Mouse (Mus musculus) forebrain, embryonic 12.5 days (tissue): ENCODE results near the gene Smarcc1. TPM values are rescaled to one million over a fixed set of nuclear protein-coding genes. Genes with fewer than 3 reads are reported as not detected.
A peak's percentile ranks its signal among the peaks of the same experiment; 100 is the strongest.

Source experiments
- ATAC-seq: fragments of 200-750 bp; cut with Nextera tagmentation; 2 replicates; pipeline ENCODE4 v1.8.0; 2017; ENCODE audit warnings: moderate TSS enrichment; ENCODE audit not compliant: low FRiP score
- H3K27ac ChIP-seq: fragments of 300-500 bp; sonication (generic); 2 replicates; pipeline ENCODE4 v1.5.1; 2016; ENCODE audit warnings: mild to moderate bottlenecking
- H3K27me3 ChIP-seq: fragments of 300-500 bp; sonication (generic); 2 replicates; pipeline ENCODE4 v1.6.1; 2016; ENCODE audit warnings: mild to moderate bottlenecking
- H3K36me3 ChIP-seq: fragments of 300-500 bp; sonication (generic); replicated peaks from 2 replicates; pipeline ENCODE4 v1.6.1; 2016; ENCODE audit warnings: mild to moderate bottlenecking
- H3K4me1 ChIP-seq: fragments of 300-500 bp; sonication (generic); 2 replicates; pipeline ENCODE4 v1.6.1; 2016
- H3K4me2 ChIP-seq: fragments of 300-500 bp; sonication (generic); 2 replicates; pipeline ENCODE4 v1.6.1; 2016; ENCODE audit warnings: mild to moderate bottlenecking, moderate library complexity
- H3K4me3 ChIP-seq: fragments of 300-500 bp; sonication (generic); replicated peaks from 2 replicates; pipeline ENCODE4 v1.5.1; 2016; ENCODE audit warnings: mild to moderate bottlenecking
- H3K9ac ChIP-seq: fragments of 300-500 bp; sonication (generic); 2 replicates; pipeline ENCODE4 v1.6.1; 2016; ENCODE audit warnings: mild to moderate bottlenecking
- H3K9me3 ChIP-seq: fragments of 300-500 bp; sonication (generic); 2 replicates; pipeline ENCODE4 v1.6.1; 2016
- WGBS: fragments of 180-500 bp; shearing (Covaris S2); methylation state at CpG from one replicate; pipeline ENCODE4 v1.1.7; 2016; 5-methylcytosine and 5-hydroxymethylcytosine counted together
- polyA plus RNA-seq: library from polyadenylated mRNA; unstranded; fragments of >200 nt; fragmentation: Nextera tagmentation; extraction: Ambion mirVana; gene quantifications from 2 replicates; pipeline ENCODE4 v1.2.1, GENCODE M21; 2016

The Smarcc1 gene
- polyA plus RNA-seq, 1 experiment from 2014 or later, result 235 TPM

DNA sequence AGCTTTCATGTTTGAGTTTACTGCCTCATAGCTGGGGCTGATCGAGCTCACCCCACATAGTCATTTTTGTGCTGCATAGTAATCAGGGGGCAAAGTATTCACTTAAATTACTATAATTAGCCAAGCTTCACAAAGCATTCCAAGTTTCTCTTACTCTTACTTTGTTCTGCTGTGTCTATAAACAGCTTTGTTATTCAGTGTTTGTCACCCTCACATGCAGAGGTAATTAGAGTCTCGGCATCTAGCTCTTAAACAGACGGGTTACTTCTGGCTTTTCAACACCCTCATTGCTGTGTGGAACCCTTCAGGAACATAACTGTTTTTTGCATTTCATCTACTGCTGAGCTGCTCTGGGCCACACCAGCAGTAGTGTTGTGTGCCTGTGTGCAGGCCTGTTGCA is 91.5 kb downstream of the Smarcc1 start:
- H3K4me2 ChIP-seq, result no peak overlapping the region
- no peak overlapping the region for H3K4me3 ChIP-seq
- H3K27me3 ChIP-seq, result no peaks in the 10 kb centered on the region
- 40% methylated on average over 3 of the region's 3 CpGs for WGBS
- H3K9me3 ChIP-seq, result no peaks in the 10 kb centered on the region
- ATAC-seq, result no peak
- peak overlapping the region; percentile 57; the same call in 1 of the 2 replicates for H3K27ac ChIP-seq
- H3K4me1 ChIP-seq, result peaks cover 25% of the 10 kb centered on the region
- peaks cover 70% of the 10 kb centered on the region for H3K36me3 ChIP-seq
- no peak overlapping the region for H3K9ac ChIP-seq

DNA sequence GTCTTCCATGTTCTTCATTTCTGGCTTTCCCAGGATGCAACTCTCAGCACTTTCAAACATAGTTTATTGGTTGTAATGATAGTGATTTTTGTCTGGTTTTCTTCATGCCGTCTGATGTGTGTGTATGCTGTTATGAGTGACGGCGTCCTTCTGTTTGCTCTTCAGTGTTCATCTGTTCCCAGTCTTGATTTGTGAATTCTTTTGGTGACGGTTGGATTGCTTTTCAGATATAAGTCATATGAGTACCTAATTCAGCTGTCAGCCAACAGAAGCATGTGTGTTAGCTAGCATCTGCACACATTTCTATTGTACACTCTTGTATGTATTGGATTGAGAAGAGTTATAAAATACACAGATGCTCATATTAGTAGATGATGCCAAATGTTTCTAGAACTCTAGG is 106.8 kb downstream of the Smarcc1 start:
- no peak overlapping the region for H3K27ac ChIP-seq
- peaks cover 93% of the 10 kb centered on the region for H3K36me3 ChIP-seq
- H3K27me3 ChIP-seq, result no peaks in the 10 kb centered on the region
- H3K9ac ChIP-seq, result no peak overlapping the region
- 94% methylated on average over 4 of the region's 4 CpGs for WGBS
- ATAC-seq, result no peak
- H3K9me3 ChIP-seq, result no peaks in the 10 kb centered on the region
- H3K4me3 ChIP-seq, result no peak overlapping the region
- no peaks in the 10 kb centered on the region for H3K4me1 ChIP-seq
- no peak overlapping the region for H3K4me2 ChIP-seq

DNA sequence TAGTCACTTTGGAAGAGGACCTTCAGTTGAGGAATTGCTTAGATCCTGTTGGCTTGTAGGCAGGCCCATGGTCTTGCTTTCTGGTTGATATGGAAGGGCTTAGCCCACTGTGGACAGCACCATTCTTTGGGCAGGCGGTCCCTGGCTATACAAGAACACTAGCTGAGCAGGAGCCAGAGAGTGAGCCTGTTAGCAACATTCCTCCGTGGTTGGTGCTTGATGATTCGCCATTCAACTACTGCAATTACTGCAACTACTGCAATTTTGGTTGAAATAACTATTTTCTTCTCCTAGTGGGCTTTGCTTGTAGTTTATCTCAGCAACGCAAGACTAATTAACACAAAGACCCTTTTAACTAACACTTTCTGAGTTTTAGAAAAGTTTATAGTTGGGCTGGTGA is 108.7 kb downstream of the Smarcc1 start:
- Histone ChIP-seq H3K4me1 (no peaks in the 10 kb centered on the region), H3K9ac (no peak overlapping the region), H3K4me3 (no peak overlapping the region), H3K27ac (no peak overlapping the region), H3K9me3 (no peaks in the 10 kb centered on the region), H3K27me3 (no peaks in the 10 kb centered on the region), H3K4me2 (no peak overlapping the region), H3K36me3 (peaks cover 94% of the 10 kb centered on the region)
- no peak for ATAC-seq
- 95% methylated on average over 4 of the region's 4 CpGs for WGBS

DNA sequence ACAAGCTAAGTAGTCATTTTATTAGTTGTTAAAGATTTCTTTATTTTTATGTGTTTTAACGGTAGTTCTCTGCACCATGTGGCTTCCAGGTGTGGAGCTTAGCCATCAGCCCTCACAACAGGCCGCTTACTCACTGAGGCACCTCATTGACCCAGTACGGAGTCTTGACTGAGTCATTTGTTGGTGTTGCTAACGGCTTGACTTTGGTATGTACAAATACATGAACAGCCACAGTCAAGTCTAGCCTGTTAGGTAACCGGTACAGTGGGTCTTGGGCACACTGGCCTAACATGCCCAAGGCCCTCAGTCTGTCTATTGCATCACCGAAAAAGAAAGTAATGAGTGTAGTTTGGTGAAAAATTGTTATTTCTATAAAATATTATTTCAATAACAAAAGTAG is 111.2 kb downstream of the Smarcc1 start:
- ATAC-seq, result no peak
- Histone ChIP-seq H3K4me2 (no peak overlapping the region), H3K4me3 (no peak overlapping the region), H3K27me3 (no peaks in the 10 kb centered on the region), H3K9ac (no peak overlapping the region), H3K27ac (no peak overlapping the region), H3K4me1 (no peaks in the 10 kb centered on the region), H3K36me3 (peaks cover 93% of the 10 kb centered on the region), H3K9me3 (no peaks in the 10 kb centered on the region)
- WGBS, result 92% methylated on average over 6 of the region's 6 CpGs

DNA sequence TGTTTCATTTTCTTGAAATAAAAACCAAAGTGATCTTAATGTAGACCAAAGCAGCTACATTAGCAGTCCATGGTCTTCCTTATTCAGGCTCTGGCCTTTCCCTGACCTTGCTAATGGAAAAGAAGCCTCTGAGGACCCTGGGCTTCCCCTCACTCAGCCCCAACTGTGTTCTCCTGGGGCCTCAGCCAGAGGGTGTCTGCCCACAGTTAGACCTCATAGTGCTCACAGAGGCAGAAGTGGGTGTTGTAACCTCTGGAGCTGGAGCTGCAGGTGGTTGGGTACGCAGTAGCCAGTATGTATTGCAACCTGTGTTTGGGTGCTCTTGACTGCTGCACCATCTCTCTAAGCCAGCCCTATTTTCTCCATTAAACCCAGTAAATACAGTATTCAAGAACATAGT is 111.6 kb downstream of the Smarcc1 start:
- no peak overlapping the region for H3K4me3 ChIP-seq
- H3K27me3 ChIP-seq, result no peaks in the 10 kb centered on the region
- H3K36me3 ChIP-seq, result peaks cover 93% of the 10 kb centered on the region
- H3K9me3 ChIP-seq, result no peaks in the 10 kb centered on the region
- no peak for ATAC-seq
- WGBS, result 96% methylated on average over 1 of the region's 1 CpGs
- H3K4me2 ChIP-seq, result no peak overlapping the region
- H3K9ac ChIP-seq, result no peak overlapping the region
- no peak overlapping the region for H3K27ac ChIP-seq
- H3K4me1 ChIP-seq, result no peaks in the 10 kb centered on the region

DNA sequence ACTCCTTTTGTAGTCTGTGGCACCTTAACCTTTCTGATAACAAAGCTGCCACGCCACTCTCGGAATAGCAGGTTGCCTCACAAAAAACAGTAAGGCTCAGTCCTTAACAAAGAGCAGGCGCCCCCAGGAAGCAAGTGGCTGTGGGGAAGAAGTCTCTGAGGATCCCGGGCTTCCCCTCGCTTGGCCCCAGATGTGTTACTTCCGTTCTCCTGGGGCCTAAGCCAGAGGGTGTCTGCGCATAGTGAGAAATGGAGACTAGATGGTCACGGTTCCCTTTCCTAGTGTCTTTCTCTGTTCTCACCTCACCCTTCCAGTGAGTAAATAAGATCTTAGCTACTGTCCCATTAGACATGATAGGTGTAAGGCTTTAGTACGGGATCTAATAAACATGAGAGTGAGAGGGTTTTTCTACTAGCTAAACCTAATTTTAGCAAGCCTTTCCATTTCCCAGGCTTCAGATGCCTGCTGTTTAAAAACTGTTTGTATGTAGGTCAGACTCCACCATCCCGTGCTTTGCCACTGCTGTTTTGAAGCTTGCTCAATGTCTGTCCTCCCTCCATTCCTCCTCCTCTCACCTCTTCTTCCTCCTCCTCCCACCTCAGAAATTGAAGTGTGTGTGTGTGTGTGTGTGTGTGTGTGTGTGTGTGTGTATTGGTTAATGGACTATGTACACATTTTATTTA is 112.2 kb downstream of the Smarcc1 start:
- WGBS, result 86% methylated on average over 10 of the region's 10 CpGs
- Histone ChIP-seq H3K4me2 (no peak overlapping the region), H3K36me3 (peaks cover 93% of the 10 kb centered on the region), H3K27me3 (no peaks in the 10 kb centered on the region), H3K4me3 (no peak overlapping the region), H3K27ac (no peak overlapping the region), H3K9me3 (no peaks in the 10 kb centered on the region), H3K4me1 (no peaks in the 10 kb centered on the region), H3K9ac (0 out of 2 replicates have a peak overlapping the region, but pooled peaks have one; percentile 7)
- no peak for ATAC-seq

DNA sequence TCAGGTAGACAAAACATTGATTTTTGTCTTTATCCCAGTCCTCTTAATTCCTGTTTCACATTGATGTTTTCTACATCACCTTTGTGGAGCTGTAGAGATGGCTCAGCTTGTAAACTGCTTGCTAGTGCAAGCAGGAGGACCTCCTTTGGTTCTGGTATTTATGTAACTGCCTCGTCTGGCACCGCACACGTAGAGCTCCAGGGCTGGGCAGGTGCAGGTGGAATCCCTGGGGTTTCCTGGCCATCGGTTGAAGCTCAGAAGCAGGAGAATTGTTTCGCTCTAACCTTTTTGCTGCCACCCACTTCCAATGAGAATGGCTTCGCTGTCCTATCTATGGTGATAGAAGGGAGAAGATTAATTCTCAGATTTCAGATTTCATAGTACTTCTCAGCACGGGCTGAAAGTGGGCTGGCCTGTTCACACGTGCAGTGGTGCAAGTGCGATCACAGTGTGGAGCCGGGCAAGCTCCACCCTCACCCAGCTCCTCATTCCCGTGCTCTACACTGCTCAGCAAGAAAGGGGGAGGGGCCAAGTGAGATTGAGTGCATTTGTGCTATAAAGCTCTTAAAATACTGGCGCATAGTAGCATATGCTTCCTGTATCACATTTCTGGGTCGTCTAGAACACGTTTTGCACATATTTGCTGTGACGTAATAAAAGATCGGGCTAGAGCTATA is 113.0 kb downstream of the Smarcc1 start:
- Histone ChIP-seq H3K9me3 (no peaks in the 10 kb centered on the region), H3K4me3 (no peak overlapping the region), H3K36me3 (peaks cover 95% of the 10 kb centered on the region), H3K4me2 (no peak overlapping the region), H3K27ac (no peak overlapping the region), H3K9ac (no peak overlapping the region), H3K4me1 (no peaks in the 10 kb centered on the region), H3K27me3 (no peaks in the 10 kb centered on the region)
- 91% methylated on average over 16 of the region's 16 CpGs for WGBS
- ATAC-seq, result no peak

DNA sequence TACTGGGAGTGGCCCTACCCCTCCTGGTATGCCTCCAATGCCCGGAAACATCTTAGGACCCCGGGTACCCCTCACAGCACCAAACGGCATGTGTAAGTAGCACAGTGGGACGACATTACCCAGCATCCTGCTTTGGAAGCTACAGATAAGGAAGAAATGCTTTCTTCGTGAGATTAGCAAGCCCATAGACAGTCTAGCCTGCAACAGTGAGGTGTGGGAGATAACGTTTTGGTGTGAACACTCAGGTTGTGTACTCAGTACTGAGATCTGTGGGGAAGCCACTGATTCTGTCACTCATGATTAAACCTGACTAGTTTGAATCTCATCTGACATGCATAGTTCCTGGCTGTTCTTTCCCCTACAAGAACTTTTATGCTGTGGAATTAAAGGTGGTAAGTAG is 117.5 kb downstream of the Smarcc1 start:
- 98% methylated on average over 6 of the region's 6 CpGs for WGBS
- Histone ChIP-seq H3K4me2 (no peak overlapping the region), H3K27ac (no peak overlapping the region), H3K4me1 (no peaks in the 10 kb centered on the region), H3K9ac (no peak overlapping the region), H3K4me3 (no peak overlapping the region), H3K27me3 (no peaks in the 10 kb centered on the region), H3K36me3 (peaks cover 92% of the 10 kb centered on the region), H3K9me3 (no peaks in the 10 kb centered on the region)
- no peak for ATAC-seq

DNA sequence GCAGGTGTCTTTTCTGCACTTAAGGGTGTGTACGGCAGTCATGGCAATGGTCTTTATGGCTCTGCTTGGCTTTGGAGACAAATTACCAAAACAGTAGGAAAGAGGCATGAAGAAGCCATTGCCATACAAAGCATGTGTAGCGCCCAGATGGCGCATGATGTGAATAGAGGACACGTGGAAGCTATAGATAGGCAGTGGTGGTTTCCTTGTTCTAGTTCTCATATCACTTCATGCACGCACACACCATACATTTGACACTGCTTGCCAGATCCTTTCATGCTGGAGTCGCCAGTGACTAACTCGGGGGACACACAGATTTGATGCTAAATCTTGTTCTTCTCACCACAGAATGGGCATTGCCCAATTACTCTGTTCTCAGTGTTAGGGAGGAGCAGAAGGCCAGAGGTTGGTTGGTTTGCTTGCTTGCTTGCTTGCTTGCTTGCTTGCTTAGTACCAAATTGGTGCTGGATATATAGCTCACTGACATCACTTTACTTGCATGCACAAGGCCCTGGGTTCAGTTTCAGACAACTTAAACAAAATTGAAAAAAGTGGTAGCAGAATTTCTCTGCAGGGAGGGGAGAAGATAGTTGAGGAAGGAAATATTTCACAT is 125.8 kb downstream of the Smarcc1 start, which contains the start of gene Cspg5:
TSS of gene Cspg5 (plus strand) at position 563 of the 613 bp plus-strand sequence.
- Histone ChIP-seq H3K4me3 (peak within 1 kb of the TSS; percentile 75), H3K9ac (peak within 1 kb of the TSS; percentile 72; the same call in 1 of the 2 replicates), H3K27ac (no peak within 1 kb of the TSS), H3K27me3 (peaks cover 15% of the 10 kb centered on the region; the same call in 1 of the 2 replicates), H3K36me3 (peaks cover 27% of the 10 kb centered on the region), H3K4me1 (peaks cover 30% of the 10 kb centered on the region), H3K9me3 (no peaks in the 10 kb centered on the region), H3K4me2 (peak within 1 kb of the TSS; percentile 100)
- WGBS, result 88% methylated on average over 7 of the region's 7 CpGs
- no peak for ATAC-seq

DNA sequence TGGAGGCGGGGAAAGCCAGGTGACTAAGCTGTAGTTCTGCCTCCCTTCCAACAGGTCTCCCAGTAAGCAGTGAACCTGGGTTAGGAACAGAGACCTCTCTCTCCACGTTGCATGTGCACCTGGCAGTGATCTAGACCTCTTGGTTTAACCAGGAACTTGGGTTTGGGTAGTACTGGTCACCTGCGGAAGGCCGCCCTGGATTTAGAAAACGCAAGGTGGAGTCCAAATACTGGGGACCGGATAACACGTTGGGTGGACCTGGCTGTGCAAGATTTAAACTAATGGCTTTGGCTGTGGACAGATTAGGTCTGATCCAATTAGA is 127.0 kb downstream of the Smarcc1 start:
- 22% methylated on average over 7 of the region's 7 CpGs for WGBS
- H3K4me1 ChIP-seq, result peaks cover 40% of the 10 kb centered on the region
- H3K36me3 ChIP-seq, result peaks cover 18% of the 10 kb centered on the region
- ATAC-seq, result no peak
- peaks cover 15% of the 10 kb centered on the region; the same call in 1 of the 2 replicates for H3K27me3 ChIP-seq
- H3K9me3 ChIP-seq, result no peaks in the 10 kb centered on the region
- H3K27ac ChIP-seq, result no peak overlapping the region
- H3K9ac ChIP-seq, result peak overlapping the region; percentile 72
- H3K4me3 ChIP-seq, result peak overlapping the region; percentile 75
- H3K4me2 ChIP-seq, result peak overlapping the region; percentile 100

DNA sequence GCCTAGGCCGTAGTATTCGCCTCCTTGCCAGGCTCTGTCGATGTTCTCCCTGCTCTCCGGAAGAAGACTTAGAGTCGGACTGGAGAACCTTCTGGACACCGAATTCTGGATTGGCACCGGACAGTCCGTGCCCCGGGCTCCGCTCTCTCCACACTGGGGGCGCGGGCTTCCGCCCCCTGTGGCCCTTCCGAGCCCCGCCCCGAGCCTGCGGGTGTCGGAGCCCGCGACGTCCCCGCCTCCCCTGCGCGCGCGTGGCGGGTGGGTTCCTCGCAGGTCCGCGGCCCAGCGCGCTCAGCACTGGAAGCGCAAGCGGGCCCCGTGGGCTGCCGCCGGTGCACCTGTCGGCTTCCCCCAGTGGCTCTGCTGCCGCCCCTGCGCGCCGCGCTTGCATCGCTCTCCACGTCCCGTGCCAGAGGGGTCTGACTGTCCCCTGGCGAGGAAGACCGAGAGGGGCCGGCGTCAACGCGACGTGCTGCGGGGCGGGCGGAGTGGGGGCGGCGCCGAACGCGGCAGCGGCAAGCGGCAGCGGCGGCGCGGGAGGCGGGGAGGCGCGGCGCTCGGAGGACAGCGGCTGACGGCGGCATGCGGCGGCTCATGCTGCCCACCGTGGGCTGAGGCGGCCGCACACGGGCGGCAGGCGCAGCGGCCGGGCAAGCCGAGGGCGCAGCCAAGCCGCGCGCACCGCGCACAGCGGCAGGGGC is 127.5 kb downstream of the Smarcc1 start:
- H3K4me1 ChIP-seq, result peaks cover 45% of the 10 kb centered on the region
- WGBS, result 2% methylated on average over 85 of the region's 93 CpGs
- ATAC-seq, result peak; percentile 49
- H3K27ac ChIP-seq, result peak overlapping the region; percentile 85
- H3K36me3 ChIP-seq, result peaks cover 15% of the 10 kb centered on the region
- H3K27me3 ChIP-seq, result peaks cover 15% of the 10 kb centered on the region; the same call in 1 of the 2 replicates
- peak overlapping the region; percentile 75 for H3K4me3 ChIP-seq
- H3K4me2 ChIP-seq, result peak overlapping the region; percentile 100
- peak overlapping the region; percentile 72 for H3K9ac ChIP-seq
- H3K9me3 ChIP-seq, result no peaks in the 10 kb centered on the region
